Mouse (Mus musculus): ENCODE measurements around the gene Ccl24. TPM values are rescaled to one million over a fixed set of nuclear protein-coding genes. Genes with fewer than 3 reads are reported as not detected.
"Not testable (repeated sequence)": the region's sequence is repeated elsewhere in the genome, so short reads cannot be mapped to it uniquely, and the experiment has no call there.

Gene Ccl24
- 3.3 and 3.5 TPM in 2 replicates for polyA plus RNA-seq (2014; fragmentation: Nextera tagmentation; extraction: Ambion mirVana)

GRCm38 (mm10) chr5:135573006-135573405 lies at the start of gene Ccl24:
Gene Ccl24, minus strand, starts transcription at chr5:135573049.
- no peak for DNase-seq (ENCODE audit: low spot score)
- ATAC-seq (ENCODE audit: low read depth), result no peak

GRCm38 (mm10) chr5:135621725-135622124 lies 48.9 kb upstream of the Ccl24 start:
- no peak overlapping the region for H3K27ac ChIP-seq (replicated peaks; ENCODE audit: low read depth, low read length)
- H3K27me3 ChIP-seq (replicated peaks; ENCODE audit: control insufficient read depth, insufficient read depth, low read length), result no peaks in the 10 kb centered on the region
- no peaks in the 10 kb centered on the region for H3K9me3 ChIP-seq (ENCODE audit: control insufficient read depth, low read length)
- H3K4me2 ChIP-seq (ENCODE audit: low read depth, low read length), result no peak overlapping the region
- H3K4me1 ChIP-seq (ENCODE audit: control insufficient read depth, insufficient read depth, low read length), result no peaks in the 10 kb centered on the region
- H3K9ac ChIP-seq (ENCODE audit: low read depth, low read length), result no peak overlapping the region
- ATAC-seq (ENCODE audit: low read depth) (no peak), DNase-seq (ENCODE audit: low spot score) (peak; percentile 44)
- no peaks in the 10 kb centered on the region for H3K36me3 ChIP-seq (ENCODE audit: control insufficient read depth, insufficient read depth, low read length)
- WGBS, result 74% methylated on average over 10 of the region's 10 CpGs
- no peak overlapping the region for H3K4me3 ChIP-seq (ENCODE audit: low read depth, low read length)

More at GRCm38 (mm10) chr5:135573006-135573405, at the start of gene Ccl24:
- H3K4me1 ChIP-seq (ENCODE audit: control insufficient read depth, insufficient read depth, low read length), result no peaks in the 10 kb centered on the region
- no peaks in the 10 kb centered on the region for H3K9me3 ChIP-seq (ENCODE audit: control insufficient read depth, low read length)
- H3K36me3 ChIP-seq (ENCODE audit: control insufficient read depth, insufficient read depth, low read length), result no peaks in the 10 kb centered on the region
- no peak within 1 kb of the TSS for H3K4me3 ChIP-seq (ENCODE audit: low read depth, low read length)
- no peak within 1 kb of the TSS for H3K9ac ChIP-seq (ENCODE audit: low read depth, low read length)
- WGBS, result 89% methylated on average over 6 of the region's 6 CpGs
- no peaks in the 10 kb centered on the region for H3K27me3 ChIP-seq (replicated peaks; ENCODE audit: control insufficient read depth, insufficient read depth, low read length)
- H3K27ac ChIP-seq (replicated peaks; ENCODE audit: low read depth, low read length), result no peak within 1 kb of the TSS
- no peak within 1 kb of the TSS for H3K4me2 ChIP-seq (ENCODE audit: low read depth, low read length)

GRCm38 (mm10) chr5:135620526-135620925 lies 47.7 kb upstream of the Ccl24 start:
- 81% methylated on average over 9 of the region's 9 CpGs for WGBS
- Histone ChIP-seq H3K4me1 (ENCODE audit: control insufficient read depth, insufficient read depth, low read length) (no peaks in the 10 kb centered on the region), H3K36me3 (ENCODE audit: control insufficient read depth, insufficient read depth, low read length) (no peaks in the 10 kb centered on the region), H3K4me3 (ENCODE audit: low read depth, low read length) (no peak overlapping the region), H3K4me2 (ENCODE audit: low read depth, low read length) (no peak overlapping the region), H3K27me3 (replicated peaks; ENCODE audit: control insufficient read depth, insufficient read depth, low read length) (no peaks in the 10 kb centered on the region), H3K27ac (replicated peaks; ENCODE audit: low read depth, low read length) (no peak overlapping the region), H3K9ac (ENCODE audit: low read depth, low read length) (no peak overlapping the region), H3K9me3 (ENCODE audit: control insufficient read depth, low read length) (no peaks in the 10 kb centered on the region)
- ATAC-seq (ENCODE audit: low read depth) (no peak), DNase-seq (ENCODE audit: low spot score) (no peak)

GRCm38 (mm10) chr5:135619741-135620140 lies 46.9 kb upstream of the Ccl24 start:
- not testable (repeated sequence) for H3K9me3 ChIP-seq (ENCODE audit: control insufficient read depth, low read length); H3K4me2 ChIP-seq (ENCODE audit: low read depth, low read length); H3K4me1 ChIP-seq (ENCODE audit: control insufficient read depth, insufficient read depth, low read length); H3K27ac ChIP-seq (replicated peaks; ENCODE audit: low read depth, low read length); ATAC-seq (ENCODE audit: low read depth); DNase-seq (ENCODE audit: low spot score); H3K4me3 ChIP-seq (ENCODE audit: low read depth, low read length); H3K9ac ChIP-seq (ENCODE audit: low read depth, low read length); H3K36me3 ChIP-seq (ENCODE audit: control insufficient read depth, insufficient read depth, low read length); H3K27me3 ChIP-seq (replicated peaks; ENCODE audit: control insufficient read depth, insufficient read depth, low read length)
- WGBS, result 86% methylated on average over 10 of the region's 10 CpGs

- Histone ChIP-seq H3K27ac (replicated peaks; ENCODE audit: low read depth, low read length) (no peak overlapping the region), H3K9ac (ENCODE audit: low read depth, low read length) (no peak overlapping the region), H3K36me3 (ENCODE audit: control insufficient read depth, insufficient read depth, low read length) (no peaks in the 10 kb centered on the region), H3K4me1 (ENCODE audit: control insufficient read depth, insufficient read depth, low read length) (no peaks in the 10 kb centered on the region), H3K9me3 (ENCODE audit: control insufficient read depth, low read length) (0 out of 2 replicates have a peak, but pooled peaks cover 5% of the 10 kb centered on the region), H3K4me3 (ENCODE audit: low read depth, low read length) (no peak overlapping the region), H3K27me3 (replicated peaks; ENCODE audit: control insufficient read depth, insufficient read depth, low read length) (no peaks in the 10 kb centered on the region), H3K4me2 (ENCODE audit: low read depth, low read length) (no peak overlapping the region)
- DNase-seq (ENCODE audit: low spot score) (no peak), ATAC-seq (ENCODE audit: low read depth) (no peak)
- WGBS, result 70% methylated on average over 4 of the region's 4 CpGs
Observed at GRCm38 (mm10) chr5:135609794-135610193, 36.9 kb upstream of the Ccl24 start.

GRCm38 (mm10) chr5:135607581-135607980 lies 34.7 kb upstream of the Ccl24 start:
- ATAC-seq (ENCODE audit: low read depth), result no peak
- Histone ChIP-seq H3K4me2 (ENCODE audit: low read depth, low read length) (no peak overlapping the region), H3K9me3 (ENCODE audit: control insufficient read depth, low read length) (peaks cover 11% of the 10 kb centered on the region), H3K4me3 (ENCODE audit: low read depth, low read length) (no peak overlapping the region), H3K4me1 (ENCODE audit: control insufficient read depth, insufficient read depth, low read length) (no peaks in the 10 kb centered on the region), H3K27ac (replicated peaks; ENCODE audit: low read depth, low read length) (no peak overlapping the region), H3K27me3 (replicated peaks; ENCODE audit: control insufficient read depth, insufficient read depth, low read length) (no peaks in the 10 kb centered on the region), H3K9ac (ENCODE audit: low read depth, low read length) (no peak overlapping the region), H3K36me3 (ENCODE audit: control insufficient read depth, insufficient read depth, low read length) (no peaks in the 10 kb centered on the region)
- no peak for DNase-seq (ENCODE audit: low spot score)
- 32% methylated on average over 1 of the region's 1 CpGs for WGBS

GRCm38 (mm10) chr5:135606717-135607116 lies 33.9 kb upstream of the Ccl24 start:
- H3K9ac ChIP-seq (ENCODE audit: low read depth, low read length); ATAC-seq (ENCODE audit: low read depth); H3K4me1 ChIP-seq (ENCODE audit: control insufficient read depth, insufficient read depth, low read length); DNase-seq (ENCODE audit: low spot score); H3K4me2 ChIP-seq (ENCODE audit: low read depth, low read length); H3K27me3 ChIP-seq (replicated peaks; ENCODE audit: control insufficient read depth, insufficient read depth, low read length); H3K4me3 ChIP-seq (ENCODE audit: low read depth, low read length); H3K36me3 ChIP-seq (ENCODE audit: control insufficient read depth, insufficient read depth, low read length); H3K27ac ChIP-seq (replicated peaks; ENCODE audit: low read depth, low read length): not testable (repeated sequence)
- no CpG with 5 or more reads among the region's 1 CpGs for WGBS
- H3K9me3 ChIP-seq (ENCODE audit: control insufficient read depth, low read length), result peaks cover 13% of the 10 kb centered on the region

- not testable (repeated sequence) for H3K27me3 ChIP-seq (replicated peaks; ENCODE audit: control insufficient read depth, insufficient read depth, low read length); H3K4me2 ChIP-seq (ENCODE audit: low read depth, low read length); H3K36me3 ChIP-seq (ENCODE audit: control insufficient read depth, insufficient read depth, low read length); H3K4me3 ChIP-seq (ENCODE audit: low read depth, low read length); H3K9ac ChIP-seq (ENCODE audit: low read depth, low read length); ATAC-seq (ENCODE audit: low read depth); H3K27ac ChIP-seq (replicated peaks; ENCODE audit: low read depth, low read length); DNase-seq (ENCODE audit: low spot score); H3K4me1 ChIP-seq (ENCODE audit: control insufficient read depth, insufficient read depth, low read length)
- H3K9me3 ChIP-seq (ENCODE audit: control insufficient read depth, low read length), result peaks cover 13% of the 10 kb centered on the region
- no CpG with 5 or more reads among the region's 1 CpGs for WGBS
Observed at GRCm38 (mm10) chr5:135604643-135605042, 31.8 kb upstream of the Ccl24 start.

- no peak for DNase-seq (ENCODE audit: low spot score)
- Histone ChIP-seq H3K4me1 (ENCODE audit: control insufficient read depth, insufficient read depth, low read length) (no peaks in the 10 kb centered on the region), H3K4me3 (ENCODE audit: low read depth, low read length) (no peak overlapping the region), H3K9me3 (ENCODE audit: control insufficient read depth, low read length) (no peaks in the 10 kb centered on the region), H3K9ac (ENCODE audit: low read depth, low read length) (no peak overlapping the region), H3K27ac (replicated peaks; ENCODE audit: low read depth, low read length) (no peak overlapping the region), H3K4me2 (ENCODE audit: low read depth, low read length) (no peak overlapping the region), H3K36me3 (ENCODE audit: control insufficient read depth, insufficient read depth, low read length) (no peaks in the 10 kb centered on the region), H3K27me3 (replicated peaks; ENCODE audit: control insufficient read depth, insufficient read depth, low read length) (no peaks in the 10 kb centered on the region)
- ATAC-seq (ENCODE audit: low read depth), result no peak
- WGBS, result 81% methylated on average over 12 of the region's 12 CpGs
Observed at GRCm38 (mm10) chr5:135589996-135590784, 17.3 kb upstream of the Ccl24 start.

All from embryonic facial prominence, embryonic 14.5 days (tissue).